Mouse (Mus musculus): ENCODE data around the gene Six2. TPM values are rescaled to one million over a fixed set of nuclear protein-coding genes. Genes with fewer than 3 reads are reported as not detected.
A peak's percentile ranks its signal among the peaks of the same experiment; 100 is the strongest.

Gene Six2
- polyA plus RNA-seq, 2 experiments: 0.04 TPM; not detected in 1

GRCm38 (mm10) chr17:85728071-85728718, 40.1 kb upstream of the Six2 start:
- ATAC-seq (ENCODE audit: insufficient read depth): no peak
- no peak overlapping the region for H3K4me2 ChIP-seq (ENCODE audit: low read depth)
- no peaks in the 10 kb centered on the region for H3K27me3 ChIP-seq (ENCODE audit: control insufficient read depth, insufficient read depth, low read length)
- no peak for DNase-seq (ENCODE audit: low read depth in 3 of 3, low spot score in 3 of 3)
- WGBS (ENCODE audit: insufficient replicate concordance): 45% methylated on average over 5 of the region's 5 CpGs
- no peak for TF ChIP-seq EP300 (IDR thresholded peaks at IDR 0.05; ENCODE audit: low read depth)
- no peak for TF ChIP-seq CTCF (IDR thresholded peaks at IDR 0.05; ENCODE audit: low read depth)
- no peak overlapping the region for H3K4me3 ChIP-seq (ENCODE audit: insufficient read depth in 1 of 2, low read depth in 2 of 2, low read length in 2 of 2)
- no peak overlapping the region for H3K27ac ChIP-seq
- no peaks in the 10 kb centered on the region for H3K9me3 ChIP-seq (ENCODE audit: control insufficient read depth, low read length)
- H3K4me1 ChIP-seq (replicated peaks; ENCODE audit: control insufficient read depth in 2 of 2, insufficient read depth in 2 of 2, low read length in 1 of 2): no peaks in the 10 kb centered on the region; a peak in 1 of 4 replicates
- no peak overlapping the region for H3K9ac ChIP-seq (replicated peaks)
- no peaks in the 10 kb centered on the region for H3K36me3 ChIP-seq (replicated peaks; ENCODE audit: control insufficient read depth, insufficient read depth, low read depth)

- Histone ChIP-seq H3K9ac (replicated peaks) (no peak overlapping the region), H3K4me2 (ENCODE audit: low read depth) (no peak overlapping the region), H3K9me3 (ENCODE audit: control insufficient read depth, low read length) (no peaks in the 10 kb centered on the region), H3K4me3 (ENCODE audit: insufficient read depth in 1 of 2, low read depth in 2 of 2, low read length in 2 of 2) (no peak overlapping the region), H3K27ac (no peak overlapping the region), H3K36me3 (replicated peaks; ENCODE audit: control insufficient read depth, insufficient read depth, low read depth) (no peaks in the 10 kb centered on the region), H3K4me1 (replicated peaks; ENCODE audit: control insufficient read depth in 2 of 2, insufficient read depth in 2 of 2, low read length in 1 of 2) (no peaks in the 10 kb centered on the region; a peak in 1 of 4 replicates), H3K27me3 (ENCODE audit: control insufficient read depth, insufficient read depth, low read length) (no peaks in the 10 kb centered on the region)
- 56% methylated on average over 9 of the region's 9 CpGs for WGBS (ENCODE audit: insufficient replicate concordance)
- ATAC-seq (ENCODE audit: insufficient read depth): peak; percentile 33; the same call in 1 of the 2 replicates
- TF ChIP-seq CTCF (IDR thresholded peaks at IDR 0.05; ENCODE audit: low read depth): no peak
- 0 out of 2 replicates have a peak, but pooled peaks have one; percentile 12 for TF ChIP-seq EP300 (IDR thresholded peaks at IDR 0.05; ENCODE audit: low read depth)
- DNase-seq (ENCODE audit: low read depth in 3 of 3, low spot score in 3 of 3): peak in 2 of 3 experiments; percentile 25 to 26
Measured at GRCm38 (mm10) chr17:85725988-85726387, 37.9 kb upstream of the Six2 start.

- Histone ChIP-seq H3K4me2 (ENCODE audit: low read depth) (no peak overlapping the region), H3K9ac (replicated peaks) (no peak overlapping the region), H3K9me3 (ENCODE audit: control insufficient read depth, low read length) (no peaks in the 10 kb centered on the region), H3K36me3 (replicated peaks; ENCODE audit: control insufficient read depth, insufficient read depth, low read depth) (no peaks in the 10 kb centered on the region), H3K27ac (no peak overlapping the region), H3K27me3 (ENCODE audit: control insufficient read depth, insufficient read depth, low read length) (no peaks in the 10 kb centered on the region), H3K4me3 (ENCODE audit: insufficient read depth in 1 of 2, low read depth in 2 of 2, low read length in 2 of 2) (no peak overlapping the region), H3K4me1 (replicated peaks; ENCODE audit: control insufficient read depth in 2 of 2, insufficient read depth in 2 of 2, low read length in 1 of 2) (no peaks in the 10 kb centered on the region; a peak in 1 of 4 replicates)
- WGBS (ENCODE audit: insufficient replicate concordance): 54% methylated on average over 5 of the region's 5 CpGs
- no peak for ATAC-seq (ENCODE audit: insufficient read depth)
- TF ChIP-seq EP300 (IDR thresholded peaks at IDR 0.05; ENCODE audit: low read depth) (no peak), CTCF (IDR thresholded peaks at IDR 0.05; ENCODE audit: low read depth) (no peak)
- DNase-seq (ENCODE audit: low read depth in 3 of 3, low spot score in 3 of 3): no peak
Measured at GRCm38 (mm10) chr17:85723166-85723565, 35.1 kb upstream of the Six2 start.

- Histone ChIP-seq H3K4me1 (replicated peaks; ENCODE audit: control insufficient read depth in 2 of 2, insufficient read depth in 2 of 2, low read length in 1 of 2) (no peaks in the 10 kb centered on the region), H3K9ac (replicated peaks) (no peak overlapping the region), H3K27me3 (ENCODE audit: control insufficient read depth, insufficient read depth, low read length) (no peaks in the 10 kb centered on the region), H3K4me2 (ENCODE audit: low read depth) (no peak overlapping the region), H3K27ac (no peak overlapping the region), H3K4me3 (ENCODE audit: insufficient read depth in 1 of 2, low read depth in 2 of 2, low read length in 2 of 2) (no peak overlapping the region), H3K36me3 (replicated peaks; ENCODE audit: control insufficient read depth, insufficient read depth, low read depth) (no peaks in the 10 kb centered on the region), H3K9me3 (ENCODE audit: control insufficient read depth, low read length) (no peaks in the 10 kb centered on the region)
- ATAC-seq (ENCODE audit: insufficient read depth) (no peak), DNase-seq (ENCODE audit: low read depth in 3 of 3, low spot score in 3 of 3) (no peak)
- WGBS (ENCODE audit: insufficient replicate concordance): 70% methylated on average over 7 of the region's 7 CpGs
- TF ChIP-seq CTCF (IDR thresholded peaks at IDR 0.05; ENCODE audit: low read depth) (no peak), EP300 (IDR thresholded peaks at IDR 0.05; ENCODE audit: low read depth) (no peak)
Measured at GRCm38 (mm10) chr17:85717266-85717665, 29.2 kb upstream of the Six2 start.

GRCm38 (mm10) chr17:85715784-85716183, 27.7 kb upstream of the Six2 start:
- no peaks in the 10 kb centered on the region for H3K27me3 ChIP-seq (ENCODE audit: control insufficient read depth, insufficient read depth, low read length)
- no peak overlapping the region for H3K9ac ChIP-seq (replicated peaks)
- H3K36me3 ChIP-seq (replicated peaks; ENCODE audit: control insufficient read depth, insufficient read depth, low read depth): no peaks in the 10 kb centered on the region
- H3K9me3 ChIP-seq (ENCODE audit: control insufficient read depth, low read length): no peaks in the 10 kb centered on the region
- no peaks in the 10 kb centered on the region for H3K4me1 ChIP-seq (replicated peaks; ENCODE audit: control insufficient read depth in 2 of 2, insufficient read depth in 2 of 2, low read length in 1 of 2)
- TF ChIP-seq EP300 (IDR thresholded peaks at IDR 0.05; ENCODE audit: low read depth) (no peak), CTCF (IDR thresholded peaks at IDR 0.05; ENCODE audit: low read depth) (peak; percentile 26; the same call in 1 of the 2 replicates)
- H3K4me3 ChIP-seq (ENCODE audit: insufficient read depth in 1 of 2, low read depth in 2 of 2, low read length in 2 of 2): no peak overlapping the region
- DNase-seq (ENCODE audit: low read depth in 3 of 3, low spot score in 3 of 3): no peak
- WGBS (ENCODE audit: insufficient replicate concordance): 61% methylated on average over 11 of the region's 11 CpGs
- no peak for ATAC-seq (ENCODE audit: insufficient read depth)
- no peak overlapping the region for H3K27ac ChIP-seq
- H3K4me2 ChIP-seq (ENCODE audit: low read depth): no peak overlapping the region
